Mouse (Mus musculus): Measurements from ENCODE around the gene Med9.
"Not testable (repeated sequence)": the region's sequence is repeated elsewhere in the genome, so short reads cannot be mapped to it uniquely, and the experiment has no call there.

Gene Med9

DNA sequence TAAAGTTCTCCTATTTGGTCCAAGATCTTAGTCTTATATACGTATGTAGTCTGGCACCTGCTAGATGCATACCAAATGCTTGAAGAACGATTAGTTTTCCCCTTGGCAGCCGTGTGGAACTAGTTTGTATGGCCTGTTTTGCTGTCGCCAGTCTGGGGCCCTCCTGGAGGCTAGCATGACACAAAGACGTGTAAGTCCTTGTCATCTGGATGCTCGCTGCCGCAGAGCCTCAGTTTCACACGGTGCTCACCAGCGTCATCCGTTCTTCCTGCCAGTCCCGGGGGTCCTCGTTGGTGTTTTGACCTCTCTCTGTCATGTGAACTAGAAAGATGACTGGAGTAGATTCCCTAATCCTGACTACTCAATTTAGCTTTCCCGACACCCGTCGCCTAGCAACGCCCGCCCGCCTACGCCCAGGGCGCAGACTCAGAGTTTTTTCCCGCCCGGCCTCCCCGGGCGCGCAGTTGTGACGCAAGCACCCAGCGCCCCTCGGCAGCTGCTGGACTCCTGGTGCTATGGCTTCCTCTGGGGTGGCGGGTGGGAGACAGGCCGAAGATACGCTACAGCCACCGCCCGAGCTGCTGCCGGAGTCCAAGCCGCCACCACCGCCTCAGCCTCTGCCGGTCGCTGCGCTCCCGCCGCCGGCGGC is at the start of gene Med9:
Gene Med9, plus strand, starts transcription at position 455 of the 649 bp plus-strand sequence.
- peak; percentile 98 for DNase-seq

DNA sequence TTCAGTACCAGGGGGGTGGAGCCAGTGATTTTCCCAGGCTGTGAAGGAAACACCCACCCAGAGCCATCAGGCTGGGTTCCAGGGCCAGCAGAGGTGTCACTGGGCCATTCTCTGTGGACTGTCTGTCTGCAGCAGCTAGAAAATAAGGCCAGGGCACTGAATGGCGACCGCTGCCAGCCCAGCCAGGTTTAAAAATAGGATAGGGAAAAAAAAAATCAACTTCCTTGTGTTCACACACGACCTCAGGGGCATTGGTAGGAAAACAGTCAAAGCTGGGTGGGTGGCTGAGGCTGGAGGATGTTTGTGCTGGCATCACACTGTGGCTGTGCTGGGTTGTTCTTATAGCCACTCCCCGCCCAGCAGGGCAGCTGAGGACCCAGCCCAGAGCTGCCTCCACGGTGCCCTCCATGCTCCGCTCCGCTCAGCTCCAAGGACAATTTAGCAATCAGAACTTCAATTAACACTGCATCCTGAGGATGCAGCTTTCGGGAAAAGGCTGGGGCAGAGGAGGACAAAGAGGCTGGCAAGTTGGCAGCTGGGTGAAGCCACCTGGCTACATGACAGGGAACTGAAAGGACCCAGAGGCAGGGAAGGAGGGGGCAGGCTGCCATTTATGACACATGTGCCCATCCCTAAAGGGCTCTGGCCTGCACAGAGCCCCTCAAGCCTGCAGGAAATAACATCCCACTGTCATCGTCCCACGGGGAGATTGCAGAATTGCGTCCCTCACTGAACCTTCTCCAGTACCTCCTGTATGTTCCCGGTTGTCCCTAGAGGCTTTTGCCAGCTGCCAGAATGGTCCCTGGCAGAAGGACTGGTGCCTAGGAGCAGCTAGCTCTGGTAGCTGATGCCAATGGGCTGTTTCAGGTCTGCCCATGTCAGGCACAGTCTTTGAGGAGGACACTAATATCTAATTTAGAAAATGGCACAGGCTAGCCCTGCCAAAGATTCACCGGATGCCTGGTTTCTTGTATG is 48.0 kb upstream of the Med9 start:
- no peak for DNase-seq

DNA sequence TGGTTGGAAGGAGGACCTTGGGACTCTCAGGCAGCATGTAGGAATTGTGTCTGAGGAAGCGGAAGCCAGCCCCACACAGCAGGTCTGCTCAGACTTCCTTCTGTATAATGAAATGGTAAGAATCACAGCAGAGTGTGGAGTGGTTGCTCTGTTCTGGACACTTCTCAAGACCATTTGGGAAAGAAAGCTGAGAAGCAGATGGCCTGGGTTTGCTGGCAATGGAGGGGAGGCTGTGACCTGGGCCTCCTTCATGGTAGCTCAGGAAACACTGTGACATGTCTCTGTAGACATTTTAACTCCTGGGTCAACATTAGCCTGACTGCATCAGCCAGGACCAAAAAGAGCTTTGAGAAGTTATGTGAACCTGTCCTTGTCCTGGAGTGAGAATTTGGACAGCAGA is 47.0 kb upstream of the Med9 start:
- DNase-seq, result no peak

DNA sequence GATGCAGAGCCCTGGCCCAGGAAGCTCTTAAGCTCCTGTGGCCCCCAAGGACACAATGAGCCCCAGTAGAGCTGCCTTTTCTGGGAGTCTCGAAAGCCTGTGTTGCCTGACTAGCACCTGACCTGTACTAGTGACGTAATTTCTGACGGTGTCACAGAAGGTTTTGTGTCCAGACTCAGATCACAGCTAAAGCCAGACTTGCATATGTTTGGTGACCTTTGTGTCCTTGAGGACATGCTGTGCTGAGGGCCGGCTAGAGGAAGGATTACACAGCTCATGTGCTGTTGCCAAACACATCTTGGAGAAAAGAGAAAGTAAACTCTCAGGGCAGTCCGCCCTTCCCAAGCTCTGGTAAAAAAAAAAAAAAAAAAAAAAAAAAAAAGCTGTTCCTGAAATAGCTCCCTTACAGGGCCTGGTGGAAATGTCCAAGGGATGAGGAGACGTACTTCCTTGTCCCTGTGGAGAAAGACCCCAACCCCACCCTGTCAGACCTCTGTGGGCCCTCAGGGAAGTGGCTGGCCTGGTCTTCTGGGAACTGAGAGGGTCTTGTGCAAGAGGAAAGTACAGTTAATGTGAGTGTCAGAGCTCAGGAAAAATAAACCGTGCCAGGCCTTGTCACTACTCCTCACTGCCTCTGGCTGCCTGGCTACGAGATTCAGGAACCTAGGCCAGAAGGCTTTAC is 45.8 kb upstream of the Med9 start:
- no peak for DNase-seq

DNA sequence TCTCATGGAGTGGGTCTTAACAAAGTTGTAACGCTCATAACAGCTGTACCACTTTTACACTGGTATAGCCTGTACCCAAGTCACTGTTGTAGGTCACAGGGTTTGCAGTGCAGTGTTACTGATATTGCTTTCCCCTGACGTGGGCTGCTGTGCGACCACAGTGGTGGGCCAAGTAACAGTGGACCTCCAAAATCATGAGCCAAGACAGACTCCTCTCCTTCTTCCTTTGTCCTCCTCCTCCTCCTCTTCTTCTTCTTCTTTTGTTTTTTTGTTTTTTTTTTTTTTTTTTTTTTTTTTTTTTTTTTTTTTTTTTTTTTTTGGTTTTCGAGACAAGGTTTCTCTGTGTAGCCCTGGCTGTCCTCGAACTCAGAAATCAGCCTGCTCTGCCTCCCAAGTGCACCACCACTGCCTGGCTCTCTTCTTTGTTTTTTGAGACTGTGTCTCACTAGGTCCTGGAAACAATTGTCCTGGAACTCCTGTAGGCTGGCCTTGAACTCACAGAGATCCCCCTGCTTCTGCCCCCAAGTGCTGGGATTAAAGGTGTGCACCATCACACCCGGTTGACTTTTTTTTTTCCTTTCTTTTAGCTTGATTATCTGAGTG is 41.4 kb upstream of the Med9 start:
- DNase-seq, result no peak

DNA sequence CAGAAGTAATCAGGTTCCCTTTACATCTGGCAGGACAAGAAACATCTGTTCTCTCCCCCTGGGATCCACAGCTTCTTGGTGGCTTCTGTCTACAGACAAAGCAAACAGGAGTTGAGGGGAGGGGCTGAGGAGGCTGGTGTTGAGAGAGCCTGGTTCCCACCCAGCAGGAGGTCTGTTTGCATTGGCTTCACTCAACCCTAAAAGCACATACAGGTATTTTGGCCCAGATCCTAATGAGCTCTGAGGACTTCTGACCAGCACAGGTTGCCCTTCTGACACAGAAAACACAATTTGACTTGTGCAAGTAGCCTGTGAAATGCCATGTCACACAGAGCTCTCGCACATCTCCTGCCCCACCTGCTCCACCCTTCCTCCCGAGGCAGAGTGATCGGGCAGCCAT is 39.6 kb upstream of the Med9 start:
- DNase-seq, result no peak

DNA sequence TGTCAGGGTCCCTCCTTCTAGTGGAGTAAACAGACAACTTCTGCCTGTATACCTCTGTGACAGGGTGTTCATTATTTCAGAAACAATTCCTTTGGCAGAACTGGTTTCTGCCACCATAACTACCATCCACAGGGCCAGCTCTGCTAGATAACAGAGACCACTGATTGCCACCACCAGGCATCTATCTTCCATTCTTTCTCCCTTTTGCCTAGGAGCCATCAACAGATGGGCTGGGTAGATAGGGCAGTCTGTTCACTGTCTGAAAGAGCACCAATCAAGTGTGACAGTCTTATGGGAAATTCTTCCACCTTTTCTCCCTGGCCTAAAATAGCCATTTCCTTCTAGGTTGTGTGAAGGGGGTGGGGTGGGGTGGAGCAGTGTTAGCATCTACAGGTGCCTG is 37.4 kb upstream of the Med9 start:
- DNase-seq, result no peak

DNA sequence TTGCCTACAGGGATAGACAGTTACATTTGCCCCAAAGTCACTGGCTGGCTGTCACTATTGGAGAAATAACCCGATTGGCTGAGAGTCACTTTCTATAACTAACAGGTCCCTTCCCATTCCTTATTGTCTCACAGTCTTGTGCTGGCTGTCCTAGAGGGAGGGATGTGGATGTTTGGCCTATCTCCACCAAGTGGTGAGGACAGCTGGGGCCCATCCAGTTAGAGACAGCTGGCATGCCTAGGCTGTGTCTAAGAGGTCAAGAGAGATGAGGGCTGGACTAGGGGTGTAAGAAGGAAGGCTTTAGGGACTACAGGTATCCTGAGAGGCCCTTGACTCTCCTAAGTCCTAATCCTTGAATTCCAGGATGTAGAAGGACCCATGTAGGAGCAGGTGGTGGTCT is 36.5 kb upstream of the Med9 start:
- DNase-seq, result no peak

DNA sequence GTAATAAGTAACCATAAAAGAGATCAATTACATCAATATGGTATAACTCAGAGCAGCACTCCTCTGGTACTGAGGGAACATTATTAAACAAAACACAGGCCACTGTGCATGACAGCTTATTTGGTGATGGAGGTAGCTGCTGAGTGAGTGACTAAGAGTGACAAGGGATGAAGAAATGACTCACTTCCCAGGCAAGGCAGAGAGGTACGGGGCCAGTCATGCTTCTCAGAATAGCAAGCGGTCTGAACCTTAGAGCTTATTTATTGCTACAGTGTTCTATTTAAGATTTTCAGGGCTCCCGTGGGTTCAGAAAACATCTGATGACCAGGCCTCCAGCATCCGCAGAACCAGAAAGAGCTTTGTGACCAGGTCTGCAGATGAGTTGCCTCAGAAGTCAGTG is 34.3 kb upstream of the Med9 start:
- no peak for DNase-seq

DNA sequence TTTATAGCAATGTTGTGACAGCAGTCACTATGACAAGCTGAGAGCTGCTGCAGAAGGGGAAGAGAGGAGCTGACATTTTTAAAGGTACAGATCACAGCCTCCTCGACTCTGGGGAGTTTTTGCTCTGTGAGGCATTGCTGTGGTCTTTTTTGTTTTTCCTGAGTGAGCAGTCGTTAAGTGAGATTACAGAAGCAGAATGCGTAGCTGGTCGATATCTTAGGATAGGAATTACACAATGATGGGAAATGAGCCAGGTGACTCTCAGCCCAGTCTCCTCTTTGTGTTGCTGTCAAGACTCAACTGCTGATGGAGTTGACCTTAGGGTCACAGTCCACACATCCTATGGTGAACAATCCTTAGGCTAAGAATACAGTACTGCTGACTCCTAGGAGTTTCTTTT is 30.0 kb upstream of the Med9 start:
- DNase-seq, result no peak

DNA sequence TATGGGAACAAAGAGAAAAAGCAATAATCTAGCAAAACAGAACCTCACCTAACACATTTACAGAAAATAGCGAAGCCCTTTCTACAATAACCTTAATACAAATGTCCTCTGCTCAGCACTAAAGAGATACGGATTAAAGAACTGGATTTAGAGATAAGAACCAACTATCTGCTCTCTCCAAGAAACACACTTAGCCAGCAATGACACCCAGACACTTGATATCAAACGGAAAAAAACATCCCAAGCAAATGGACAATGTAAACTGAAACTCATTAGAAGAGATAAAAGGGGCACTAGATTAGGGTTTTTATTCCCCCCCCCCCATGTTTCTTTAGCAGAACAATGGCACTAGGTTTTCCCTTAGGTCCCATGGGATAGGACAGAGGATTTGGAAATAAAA is 28.6 kb upstream of the Med9 start:
- DNase-seq, result no peak

DNA sequence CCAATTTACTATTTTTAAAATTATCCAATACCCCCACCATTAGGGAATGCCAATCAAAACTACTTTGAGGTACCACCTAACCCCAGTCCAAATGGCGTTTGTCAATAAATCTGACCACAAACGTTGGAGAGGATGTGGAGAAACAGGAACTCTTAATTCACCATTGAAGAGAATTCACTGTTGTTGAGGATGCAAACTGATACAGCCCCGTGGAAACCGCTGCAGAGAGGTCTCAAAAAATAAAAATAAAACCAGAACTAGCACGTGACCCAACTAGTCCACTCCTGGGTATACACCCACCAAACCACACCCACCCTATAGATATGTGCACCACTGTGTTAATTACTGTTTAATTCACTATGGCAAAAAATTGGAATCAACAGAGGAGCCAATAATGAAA is 27.7 kb upstream of the Med9 start:
- DNase-seq, result no peak

DNA sequence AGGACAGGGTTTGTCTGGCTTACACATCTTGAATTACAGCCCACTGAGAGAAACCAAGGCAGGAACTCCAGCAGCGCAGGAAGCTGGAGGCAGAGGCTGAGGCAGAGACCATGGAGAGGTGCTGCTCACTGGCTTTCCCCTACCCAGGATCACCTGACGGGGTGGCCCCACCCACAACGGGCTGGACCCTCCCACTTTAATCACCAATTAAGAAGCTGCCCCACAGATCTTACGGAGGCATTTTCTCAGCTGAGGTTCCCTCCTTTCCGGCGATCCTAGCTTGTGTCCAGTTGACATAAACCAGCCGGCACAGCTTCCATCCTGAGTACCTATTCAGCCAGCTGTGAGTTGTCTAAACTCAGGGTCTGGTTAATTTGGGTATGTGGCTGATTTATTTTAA is 26.7 kb upstream of the Med9 start:
- no peak for DNase-seq

DNA sequence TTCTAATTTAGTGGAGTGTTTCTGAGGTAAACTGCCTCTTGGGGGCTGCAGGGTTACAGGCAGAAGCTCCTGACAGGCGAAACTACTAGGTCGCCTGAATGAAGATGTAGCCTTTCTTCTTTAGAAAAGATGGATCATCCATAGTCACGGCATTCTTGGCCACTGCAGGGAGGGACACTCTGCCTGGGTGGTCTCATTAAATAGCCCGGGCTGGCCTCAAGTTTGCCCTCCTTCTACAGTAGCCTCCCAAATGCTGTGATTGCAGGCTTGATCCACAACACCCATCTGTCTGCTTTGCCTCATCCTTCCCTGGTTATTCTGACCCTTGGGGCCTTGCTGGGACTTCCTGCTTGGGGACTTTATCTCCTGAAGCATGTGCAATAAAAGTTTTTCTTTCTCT is 18.0 kb upstream of the Med9 start:
- no peak for DNase-seq

DNA sequence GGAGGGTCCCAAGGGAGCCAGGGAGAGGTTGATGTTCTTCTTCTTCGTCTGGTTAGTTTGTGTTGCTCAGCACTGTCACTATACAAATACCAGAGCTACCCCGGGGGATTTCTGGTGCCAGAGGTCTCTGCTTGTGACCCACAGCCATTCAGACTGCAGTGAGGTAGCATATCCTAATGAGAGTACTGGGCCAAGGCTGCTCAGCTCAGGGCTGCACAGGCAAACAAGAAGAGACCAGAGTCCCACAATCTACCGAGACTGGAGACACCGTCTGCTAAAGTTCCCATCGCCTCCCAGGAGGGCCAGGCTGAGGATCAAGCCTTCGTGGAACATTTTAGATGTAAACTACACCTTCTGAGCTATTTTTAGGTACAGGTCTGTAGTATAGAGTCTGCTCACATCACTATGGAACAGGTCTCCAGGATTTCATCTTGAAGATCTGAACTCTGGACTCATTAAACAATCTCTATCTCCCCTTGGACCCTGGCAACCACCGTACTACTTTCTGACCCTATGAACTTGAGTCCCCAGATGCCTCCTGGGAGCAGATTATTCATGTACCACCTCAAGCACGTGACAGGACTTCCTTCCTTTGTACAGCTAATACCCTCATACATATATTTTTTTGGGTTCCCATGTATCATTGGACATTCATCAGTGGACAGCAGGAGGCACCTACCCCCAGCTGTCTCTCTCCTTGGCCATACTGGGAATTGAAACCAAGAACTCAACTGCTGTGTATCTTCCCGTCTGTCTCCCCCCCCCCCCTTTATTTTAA is 15.3 kb upstream of the Med9 start:
- no peak for DNase-seq

DNA sequence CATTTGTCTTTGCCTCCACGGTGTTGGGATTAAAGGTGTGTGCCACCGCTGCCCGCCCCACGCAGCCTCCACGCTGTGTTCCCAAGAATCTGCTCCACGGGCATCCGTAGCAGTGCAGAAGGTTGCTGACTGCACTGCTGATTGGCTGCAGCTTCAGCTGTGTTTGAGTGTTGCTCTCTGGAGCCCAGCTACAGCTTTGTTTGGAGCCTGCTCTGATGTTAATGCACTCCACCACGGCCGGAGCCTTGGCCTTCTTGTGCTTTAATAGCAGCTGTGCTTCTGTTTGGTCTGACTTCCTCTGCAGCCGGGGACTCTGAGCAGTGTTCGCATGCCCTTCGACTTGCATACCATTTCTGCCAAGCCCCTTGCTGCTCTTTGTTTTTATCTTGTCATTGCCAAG is 14.1 kb upstream of the Med9 start:
- DNase-seq, result no peak

DNA sequence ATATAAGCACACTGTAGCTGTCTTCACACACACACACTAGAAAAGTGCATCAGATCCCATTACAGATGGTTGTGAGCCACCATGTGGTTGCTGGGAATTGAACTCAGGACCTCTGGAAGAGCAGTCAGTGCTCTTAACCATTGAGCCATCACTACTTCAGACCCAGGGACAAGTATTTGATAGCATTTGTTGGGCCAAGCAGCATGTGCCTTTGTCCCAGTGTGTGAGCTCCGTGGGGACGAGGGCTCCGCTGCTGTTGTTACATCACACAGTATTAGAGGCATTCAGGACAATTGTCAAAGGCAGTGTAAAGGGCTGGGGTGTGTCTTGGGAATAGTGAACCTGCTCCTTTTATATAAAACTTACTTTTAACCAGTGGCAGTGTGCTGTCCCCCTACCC is 11.0 kb upstream of the Med9 start:
- DNase-seq, result no peak

DNA sequence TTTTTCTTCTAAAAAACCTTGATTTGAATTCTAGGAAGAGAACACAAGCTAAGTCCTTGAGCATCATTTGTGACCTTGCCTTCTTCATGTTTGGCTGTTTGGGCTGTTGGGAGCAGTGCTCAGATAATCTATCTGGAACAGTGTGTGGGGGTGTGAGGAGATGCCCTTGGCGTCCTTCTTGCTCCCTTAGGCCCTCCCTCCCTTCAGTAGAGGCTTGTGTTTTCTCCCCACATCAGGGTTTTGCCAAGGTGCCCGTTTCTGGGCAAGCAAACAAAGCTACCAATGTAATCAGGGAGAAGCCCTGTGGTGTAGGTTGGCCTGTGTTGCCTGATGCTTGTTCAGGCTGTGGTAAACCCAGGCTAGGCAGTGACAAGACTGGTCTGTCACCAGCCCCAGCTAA is 10.4 kb upstream of the Med9 start:
- DNase-seq, result no peak

DNA sequence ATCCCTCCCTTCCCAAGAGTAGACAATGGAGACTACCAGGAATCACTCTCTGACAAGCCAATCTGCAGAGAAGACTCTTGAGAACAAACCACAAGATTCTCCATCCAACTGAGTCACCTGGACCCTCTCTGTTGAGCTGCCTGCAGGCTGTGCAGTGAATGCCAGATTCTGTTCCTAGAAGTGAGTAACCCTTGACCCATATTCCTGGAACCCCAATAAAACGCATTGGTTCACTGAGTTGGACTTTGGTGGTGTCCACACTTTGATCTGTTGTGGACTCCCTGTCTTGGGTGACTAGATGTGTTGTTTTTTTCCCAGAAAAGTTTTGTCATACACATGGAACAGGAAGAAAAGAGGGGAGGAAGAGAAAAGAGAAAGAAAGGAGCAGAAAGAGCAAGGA is 8.2 kb upstream of the Med9 start:
- no peak for DNase-seq

DNA sequence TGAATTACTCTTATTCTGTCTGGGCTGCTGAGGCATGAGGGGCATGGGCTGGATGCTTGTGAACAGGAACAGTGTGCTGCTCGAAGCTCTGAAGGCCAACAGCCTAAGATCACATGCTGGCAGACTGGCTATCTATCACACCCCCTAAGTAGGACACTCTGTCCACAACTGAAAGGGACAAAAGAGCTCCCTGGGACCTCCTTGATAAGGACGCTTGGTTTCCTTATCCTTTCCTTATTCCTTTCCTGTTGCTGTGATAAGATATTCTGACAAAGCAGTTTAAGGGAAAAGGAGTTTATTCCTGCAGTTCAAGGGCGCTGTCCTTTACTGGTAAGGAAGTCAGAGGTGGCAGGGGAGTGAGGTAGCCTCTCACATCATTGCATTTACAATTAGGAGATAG is 7.4 kb upstream of the Med9 start:
- no peak for DNase-seq

DNA sequence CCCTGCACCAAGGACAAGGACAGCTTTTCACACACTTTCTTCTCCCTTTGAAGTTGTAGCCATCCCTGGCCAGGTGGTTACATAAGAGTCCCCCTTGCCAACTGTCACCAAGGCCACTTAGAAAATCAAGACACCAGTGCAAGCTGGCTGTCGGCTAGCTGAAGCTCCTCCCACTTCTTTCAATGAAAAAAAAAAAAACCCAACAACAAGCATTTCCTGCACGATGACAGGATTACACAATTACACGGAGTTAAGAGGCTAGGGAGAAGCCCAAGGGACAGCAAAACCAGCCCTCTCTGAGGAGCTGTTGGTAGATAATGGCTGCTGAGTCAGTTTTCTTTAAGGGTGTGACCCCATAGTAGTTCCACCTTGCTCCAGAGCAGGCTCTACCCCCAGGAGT is 6.6 kb upstream of the Med9 start:
- DNase-seq, result no peak

DNA sequence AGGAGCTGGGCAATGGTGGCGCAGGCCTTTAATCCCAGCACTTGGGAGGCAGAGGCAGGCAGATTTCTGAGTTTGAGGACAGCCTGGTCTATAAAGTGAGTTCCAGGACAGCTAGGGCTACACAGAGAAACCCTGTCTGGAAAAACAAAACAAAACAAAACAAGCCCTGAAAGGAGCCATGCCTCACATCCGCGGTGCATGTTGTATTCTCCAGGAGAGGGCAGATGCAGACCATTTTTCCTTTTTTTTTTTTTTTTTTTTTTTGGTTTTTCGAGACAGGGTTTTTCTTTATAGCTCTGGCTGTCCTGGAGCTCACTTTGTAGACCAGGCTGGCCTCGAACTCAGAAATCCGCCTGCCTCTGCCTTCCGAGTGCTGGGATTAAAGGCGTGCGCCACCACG is 3.2 kb upstream of the Med9 start:
- DNase-seq, result not testable (repeated sequence)

DNA sequence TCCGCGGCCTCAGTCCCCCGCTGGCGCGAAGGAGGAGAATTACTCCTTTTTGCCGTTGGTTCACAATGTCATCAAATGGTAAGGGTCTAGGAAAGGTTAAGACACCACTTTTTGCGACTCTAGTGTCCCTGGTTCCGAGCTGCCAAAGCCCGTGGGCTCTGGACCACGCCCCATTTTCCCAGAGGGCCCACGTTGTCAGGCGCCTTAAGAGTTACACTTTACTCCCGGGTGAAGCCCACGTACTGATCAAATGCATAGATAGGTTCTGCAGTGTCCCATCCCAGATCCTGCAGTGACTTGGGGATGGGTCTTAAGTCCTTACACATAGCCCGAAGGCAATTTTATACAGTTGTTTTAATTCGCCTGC is 378 bp downstream of the Med9 start:
- DNase-seq, result no peak
